Mouse (Mus musculus) limb, embryonic 13.5 days (tissue): Measurements from ENCODE around the gene Hoxb1. TPM values are rescaled to one million over a fixed set of nuclear protein-coding genes. Genes with fewer than 3 reads are reported as not detected.

Source experiments
- ATAC-seq: fragments of 200-750 bp; cut with Nextera tagmentation; 2 replicates; pipeline ENCODE4 v1.8.0; 2017; ENCODE audit warnings: low read depth, moderate number of reproducible peaks, moderate TSS enrichment; ENCODE audit not compliant: low FRiP score
- H3K27ac ChIP-seq: fragments of 300-500 bp; sonication (generic); 2 replicates; pipeline ENCODE4 v1.5.1; 2015; ENCODE audit warnings: inconsistent platforms, mild to moderate bottlenecking, moderate library complexity
- H3K27me3 ChIP-seq: fragments of 300-500 bp; sonication (generic); 2 replicates; pipeline ENCODE4 v1.6.1; 2015; ENCODE audit warnings: mild to moderate bottlenecking, inconsistent platforms
- H3K36me3 ChIP-seq: fragments of 300-500 bp; sonication (generic); 2 replicates; pipeline ENCODE4 v1.6.1; 2015; ENCODE audit warnings: inconsistent platforms, mild to moderate bottlenecking, moderate library complexity
- H3K4me1 ChIP-seq: fragments of 300-500 bp; sonication (generic); 2 replicates; pipeline ENCODE4 v1.6.1; 2015; ENCODE audit warnings: inconsistent platforms
- H3K4me2 ChIP-seq: fragments of 300-500 bp; sonication (generic); replicated peaks from 2 replicates; pipeline ENCODE4 v1.6.1; 2015; ENCODE audit warnings: inconsistent platforms, mild to moderate bottlenecking, moderate library complexity
- H3K4me3 ChIP-seq: fragments of 300-500 bp; sonication (generic); 2 replicates; pipeline ENCODE4 v1.5.1; 2015; ENCODE audit warnings: moderate library complexity, mild to moderate bottlenecking, inconsistent platforms
- H3K9ac ChIP-seq: fragments of 300-500 bp; sonication (generic); 2 replicates; pipeline ENCODE4 v1.6.1; 2015; ENCODE audit warnings: mild to moderate bottlenecking, inconsistent platforms
- H3K9me3 ChIP-seq: fragments of 300-500 bp; sonication (generic); 2 replicates; pipeline ENCODE4 v1.6.1; 2016; ENCODE audit warnings: inconsistent platforms
- WGBS: fragments of 180-500 bp; shearing (Covaris S2); methylation state at CpG from one replicate; pipeline ENCODE4 v1.1.7; 2015; 5-methylcytosine and 5-hydroxymethylcytosine counted together
- polyA plus RNA-seq: library from polyadenylated mRNA; unstranded; fragments of >200 nt; fragmentation: Nextera tagmentation; extraction: Ambion mirVana; gene quantifications from 2 replicates; pipeline ENCODE4 v1.2.1, GENCODE M21; 2015

Gene Hoxb1
- polyA plus RNA-seq, 1 experiment from 2014 or later = 0.13 TPM

GRCm38 (mm10) chr11:96324125-96324524 is 41.4 kb upstream of the Hoxb1 start:
- ATAC-seq = no peak
- Histone ChIP-seq H3K4me2 (no peak overlapping the region), H3K27me3 (peaks cover 100% of the 10 kb centered on the region), H3K36me3 (no peaks in the 10 kb centered on the region), H3K9me3 (no peaks in the 10 kb centered on the region), H3K4me1 (peaks cover 10% of the 10 kb centered on the region), H3K9ac (no peak overlapping the region), H3K27ac (no peak overlapping the region), H3K4me3 (no peak overlapping the region)
- 5% methylated on average over 5 of the region's 5 CpGs for WGBS

GRCm38 (mm10) chr11:96324965-96325364 is 40.6 kb upstream of the Hoxb1 start:
- Histone ChIP-seq H3K27me3 (peaks cover 100% of the 10 kb centered on the region), H3K27ac (no peak overlapping the region), H3K9ac (no peak overlapping the region), H3K4me3 (no peak overlapping the region), H3K4me1 (peaks cover 2% of the 10 kb centered on the region), H3K4me2 (no peak overlapping the region), H3K36me3 (no peaks in the 10 kb centered on the region), H3K9me3 (no peaks in the 10 kb centered on the region)
- WGBS = 22% methylated on average over 8 of the region's 8 CpGs
- no peak for ATAC-seq

GRCm38 (mm10) chr11:96325747-96326212 is 39.8 kb upstream of the Hoxb1 start:
- Histone ChIP-seq H3K27ac (no peak overlapping the region), H3K36me3 (no peaks in the 10 kb centered on the region), H3K4me1 (no peaks in the 10 kb centered on the region), H3K27me3 (peaks cover 100% of the 10 kb centered on the region), H3K9ac (no peak overlapping the region), H3K4me2 (peak overlapping the region; percentile 28; the same call in 1 of the 2 replicates), H3K4me3 (0 out of 2 replicates have a peak overlapping the region, but pooled peaks have one; percentile 2), H3K9me3 (no peaks in the 10 kb centered on the region)
- 5% methylated on average over 22 of the region's 22 CpGs for whole genome bisulfite sequencing
- no peak for ATAC-seq

- H3K4me3 ChIP-seq = no peak overlapping the region
- H3K36me3 ChIP-seq = no peaks in the 10 kb centered on the region
- ATAC-seq = no peak
- peaks cover 100% of the 10 kb centered on the region for H3K27me3 ChIP-seq
- no peak overlapping the region for H3K4me2 ChIP-seq
- H3K4me1 ChIP-seq = no peaks in the 10 kb centered on the region
- H3K27ac ChIP-seq = no peak overlapping the region
- H3K9me3 ChIP-seq = no peaks in the 10 kb centered on the region
- no peak overlapping the region for H3K9ac ChIP-seq
- 7% methylated on average over 12 of the region's 12 CpGs for WGBS
Observed at GRCm38 (mm10) chr11:96326705-96327104, 38.8 kb upstream of the Hoxb1 start.

- Histone ChIP-seq H3K4me1 (no peaks in the 10 kb centered on the region; the same call in 1 of the 2 replicates), H3K4me3 (no peak overlapping the region)
- WGBS = 17% methylated on average over 7 of the region's 7 CpGs
Observed at GRCm38 (mm10) chr11:96327122-96327521, 38.4 kb upstream of the Hoxb1 start.

GRCm38 (mm10) chr11:96327750-96328149 is 37.8 kb upstream of the Hoxb1 start:
- Histone ChIP-seq H3K27me3 (peaks cover 100% of the 10 kb centered on the region), H3K27ac (no peak overlapping the region), H3K9ac (no peak overlapping the region), H3K36me3 (no peaks in the 10 kb centered on the region), H3K9me3 (no peaks in the 10 kb centered on the region), H3K4me1 (peaks cover 5% of the 10 kb centered on the region), H3K4me2 (no peak overlapping the region), H3K4me3 (no peak overlapping the region)
- 12% methylated on average over 5 of the region's 5 CpGs for WGBS
- ATAC-seq = no peak

More at GRCm38 (mm10) chr11:96327122-96327521, 38.4 kb upstream of the Hoxb1 start:
- Histone ChIP-seq H3K9ac (no peak overlapping the region), H3K27ac (no peak overlapping the region), H3K36me3 (no peaks in the 10 kb centered on the region), H3K4me2 (no peak overlapping the region), H3K9me3 (no peaks in the 10 kb centered on the region), H3K27me3 (peaks cover 100% of the 10 kb centered on the region)
- no peak for ATAC-seq

GRCm38 (mm10) chr11:96328605-96329004 is 36.9 kb upstream of the Hoxb1 start:
- Histone ChIP-seq H3K27me3 (peaks cover 100% of the 10 kb centered on the region), H3K9me3 (no peaks in the 10 kb centered on the region), H3K4me2 (no peak overlapping the region), H3K27ac (no peak overlapping the region), H3K36me3 (no peaks in the 10 kb centered on the region), H3K4me3 (no peak overlapping the region), H3K4me1 (peaks cover 10% of the 10 kb centered on the region), H3K9ac (no peak overlapping the region)
- WGBS = 9% methylated on average over 8 of the region's 8 CpGs
- no peak for ATAC-seq

GRCm38 (mm10) chr11:96332105-96332504 is 33.4 kb upstream of the Hoxb1 start:
- Histone ChIP-seq H3K4me1 (peaks cover 10% of the 10 kb centered on the region), H3K4me3 (no peak overlapping the region), H3K4me2 (peak overlapping the region; percentile 53), H3K9me3 (no peaks in the 10 kb centered on the region), H3K9ac (no peak overlapping the region), H3K36me3 (no peaks in the 10 kb centered on the region), H3K27me3 (peaks cover 100% of the 10 kb centered on the region), H3K27ac (no peak overlapping the region)
- 3% methylated on average over 8 of the region's 8 CpGs for WGBS
- no peak for ATAC-seq

GRCm38 (mm10) chr11:96332618-96333032 is 32.9 kb upstream of the Hoxb1 start:
- Histone ChIP-seq H3K27me3 (peaks cover 100% of the 10 kb centered on the region), H3K4me1 (peaks cover 10% of the 10 kb centered on the region), H3K4me3 (peak overlapping the region; percentile 32), H3K9ac (peak overlapping the region; percentile 54; the same call in 1 of the 2 replicates), H3K4me2 (peak overlapping the region; percentile 53), H3K36me3 (no peaks in the 10 kb centered on the region), H3K27ac (no peak overlapping the region), H3K9me3 (no peaks in the 10 kb centered on the region)
- WGBS = 2% methylated on average over 35 of the region's 35 CpGs
- no peak for ATAC-seq

GRCm38 (mm10) chr11:96333241-96334001 is 32.1 kb upstream of the Hoxb1 start:
- Histone ChIP-seq H3K4me1 (peaks cover 10% of the 10 kb centered on the region), H3K27ac (peak overlapping the region; percentile 1; the same call in 1 of the 2 replicates), H3K36me3 (no peaks in the 10 kb centered on the region), H3K27me3 (peaks cover 100% of the 10 kb centered on the region), H3K4me3 (peak overlapping the region; percentile 32), H3K9ac (no peak overlapping the region), H3K4me2 (peak overlapping the region; percentile 53), H3K9me3 (no peaks in the 10 kb centered on the region)
- no peak for ATAC-seq
- 7% methylated on average over 17 of the region's 17 CpGs for WGBS

- H3K4me3 ChIP-seq = no peak overlapping the region
- 5% methylated on average over 2 of the region's 2 CpGs for WGBS
- ATAC-seq = no peak
- no peak overlapping the region for H3K27ac ChIP-seq
- no peak overlapping the region for H3K9ac ChIP-seq
- no peaks in the 10 kb centered on the region for H3K9me3 ChIP-seq
- H3K27me3 ChIP-seq = peaks cover 100% of the 10 kb centered on the region
- no peak overlapping the region for H3K4me2 ChIP-seq
- peaks cover 10% of the 10 kb centered on the region for H3K4me1 ChIP-seq
- no peaks in the 10 kb centered on the region for H3K36me3 ChIP-seq
Observed at GRCm38 (mm10) chr11:96334002-96334364, 31.6 kb upstream of the Hoxb1 start.

GRCm38 (mm10) chr11:96334998-96335397 is 30.6 kb upstream of the Hoxb1 start:
- no peak for ATAC-seq
- Histone ChIP-seq H3K4me3 (no peak overlapping the region), H3K9me3 (no peaks in the 10 kb centered on the region), H3K36me3 (no peaks in the 10 kb centered on the region), H3K9ac (no peak overlapping the region), H3K4me2 (no peak overlapping the region), H3K27ac (no peak overlapping the region), H3K4me1 (peaks cover 10% of the 10 kb centered on the region), H3K27me3 (peaks cover 100% of the 10 kb centered on the region)
- WGBS = 57% methylated on average over 3 of the region's 3 CpGs
